Comparison of ENCODE assay signal across 11 mouse cellular contexts in genomic region chr11:117521906-117522780, GRCm38 (mm10). TPM values are rescaled to one million over a fixed set of nuclear protein-coding genes. Genes with fewer than 3 reads are reported as not detected.
DNase-seq lines count a peak whose midpoint lies in the region; ATAC-seq and TF ChIP-seq lines count a peak whose summit lies in the region.
"Had no signal": no experiment of that assay in that cellular context is flagged by ENCODE, and none has a peak within 500 bp of the region (broad histone marks: within the 10 kb centered on the region; RNA-seq: fewer than 3 reads in every experiment).

No protein-coding gene starts in this region.

- H3K79me2 ChIP-seq in myocyte (ENCODE audit: control insufficient read depth, insufficient read depth) = no peaks in the 10 kb centered on the region

- H3K36me3 ChIP-seq in heart, embryonic 13.5 days = no peaks in the 10 kb centered on the region
- H3K36me3 ChIP-seq in heart, embryonic 12.5 days = no peaks in the 10 kb centered on the region
- H3K36me3 ChIP-seq in hindbrain, embryonic 13.5 days = no peaks in the 10 kb centered on the region
- H3K36me3 ChIP-seq in myocyte (ENCODE audit: control insufficient read depth, insufficient read depth) = no peaks in the 10 kb centered on the region

- H3K4me3 ChIP-seq in heart, embryonic 13.5 days = no peak overlapping the region
- no peak overlapping the region for H3K4me3 ChIP-seq in heart, embryonic 12.5 days
- H3K4me3 ChIP-seq in hindbrain, embryonic 13.5 days = no peak overlapping the region
- no peak overlapping the region for H3K4me3 ChIP-seq in myocyte

- H3K27ac ChIP-seq in heart, embryonic 13.5 days (replicated peaks) = peak overlapping the region; percentile 76; the same call in 1 of the 2 replicates
- no peak overlapping the region for H3K27ac ChIP-seq in heart, embryonic 12.5 days (ENCODE audit: poor library complexity, severe bottlenecking)
- peak overlapping the region; percentile 84 for H3K27ac ChIP-seq in hindbrain, embryonic 13.5 days

- no peak for ATAC-seq in heart, embryonic 13.5 days (ENCODE audit: extremely low read depth, insufficient number of reproducible peaks, low FRiP score, low TSS enrichment)
- ATAC-seq in heart, embryonic 12.5 days (ENCODE audit: insufficient number of reproducible peaks, low FRiP score) = no peak
- no peak for ATAC-seq in hindbrain, embryonic 13.5 days (ENCODE audit: low FRiP score)

- no peak for TF ChIP-seq POLR2A in myocyte (IDR thresholded peaks at IDR 0.05; ENCODE audit: insufficient read length, low read depth)

- H3K4me2 ChIP-seq in heart, embryonic 13.5 days = no peak overlapping the region
- H3K4me2 ChIP-seq in heart, embryonic 12.5 days = no peak overlapping the region
- H3K4me2 ChIP-seq in hindbrain, embryonic 13.5 days = no peak overlapping the region
- peak overlapping the region; percentile 64 for H3K4me2 ChIP-seq in myocyte (ENCODE audit: low read depth)

- DNase-seq in ZHBTc4 (ENCODE audit: low read depth, low spot score) = peak; percentile 56
- no peak for DNase-seq in ovary, adult 18-20 months (ENCODE audit: low spot score)
- no peak for DNase-seq in urinary bladder, postnatal 36 days (ENCODE audit: low spot score in 2 of 2)
- no peak for DNase-seq in right cerebral cortex, adult 18-20 months
- DNase-seq: cerebellum, adult 8-10 months; thymus, adult 18-20 months had no signal

- peaks cover 16% of the 10 kb centered on the region; the same call in 1 of the 2 replicates for H3K27me3 ChIP-seq in heart, embryonic 13.5 days (replicated peaks)
- peaks cover 16% of the 10 kb centered on the region for H3K27me3 ChIP-seq in heart, embryonic 12.5 days (replicated peaks)
- H3K27me3 ChIP-seq in hindbrain, embryonic 13.5 days = 0 out of 2 replicates have a peak, but pooled peaks cover under 1% of the 10 kb centered on the region
- no peaks in the 10 kb centered on the region for H3K27me3 ChIP-seq in myocyte (ENCODE audit: control insufficient read depth, insufficient read depth, insufficient read length)

- 65% methylated on average over 13 of the region's 13 CpGs for WGBS in heart, embryonic 13.5 days
- 64% methylated on average over 13 of the region's 13 CpGs for WGBS in heart, embryonic 12.5 days
- 41% methylated on average over 13 of the region's 13 CpGs for WGBS in hindbrain, embryonic 13.5 days

- H3K9ac ChIP-seq in heart, embryonic 13.5 days = no peak overlapping the region
- no peak overlapping the region for H3K9ac ChIP-seq in heart, embryonic 12.5 days
- H3K9ac ChIP-seq in hindbrain, embryonic 13.5 days = no peak overlapping the region

- no peak overlapping the region for H3ac ChIP-seq in myocyte (ENCODE audit: control insufficient read depth, insufficient read length)

- H3K4me1 ChIP-seq in heart, embryonic 13.5 days = peaks cover 20% of the 10 kb centered on the region
- peaks cover 21% of the 10 kb centered on the region for H3K4me1 ChIP-seq in heart, embryonic 12.5 days (replicated peaks)
- peaks cover 44% of the 10 kb centered on the region for H3K4me1 ChIP-seq in hindbrain, embryonic 13.5 days (replicated peaks)

- H3K9me3 ChIP-seq in heart, embryonic 13.5 days = no peaks in the 10 kb centered on the region
- H3K9me3 ChIP-seq in heart, embryonic 12.5 days (replicated peaks) = 0 out of 2 replicates have a peak, but pooled peaks cover 5% of the 10 kb centered on the region
- 0 out of 2 replicates have a peak, but pooled peaks cover 4% of the 10 kb centered on the region for H3K9me3 ChIP-seq in hindbrain, embryonic 13.5 days

TF ChIP-seq in myocyte, 11 proteins besides CTCF, POLR2A, EP300 and RAD21:
- no peak for TF ChIP-seq TCF12 (IDR thresholded peaks at IDR 0.05; ENCODE audit: insufficient read depth, poor library complexity, severe bottlenecking)
- TF ChIP-seq CEBPB (IDR thresholded peaks at IDR 0.05; ENCODE audit: insufficient read depth, poor library complexity, severe bottlenecking) = no peak
- peak in 2 of 3 experiments; percentile 57 to 82 for TF ChIP-seq MYOD1 (IDR thresholded peaks at IDR 0.05; ENCODE audit: control insufficient read depth in 1 of 3, insufficient read length in 2 of 3, low read depth in 2 of 3)
- TF ChIP-seq MYOG (IDR thresholded peaks at IDR 0.05; ENCODE audit: control insufficient read depth in 1 of 3, insufficient read depth in 1 of 3, insufficient read length in 2 of 3, low read depth in 2 of 3) = peak in 2 of 3 experiments; percentile 19 to 36
- no peak for TF ChIP-seq POLR2AphosphoS2 (IDR thresholded peaks at IDR 0.05; ENCODE audit: insufficient read length, low read depth)
- TF ChIP-seq USF1 (IDR thresholded peaks at IDR 0.05; ENCODE audit: low read depth) = no peak

RNA-seq across cellular contexts. Expression of gene Gm11733, which starts 38.0 kb away (rescaled TPM):
- polyA plus RNA-seq in heart, embryonic 13.5 days (2015; fragmentation: Nextera tagmentation; extraction: Ambion mirVana) = not detected in 2 replicates
- not detected in 2 replicates for polyA plus RNA-seq in heart, embryonic 12.5 days (2016; fragmentation: Nextera tagmentation; extraction: Ambion mirVana)
- polyA plus RNA-seq in hindbrain, embryonic 13.5 days (2015; fragmentation: Nextera tagmentation; extraction: Ambion mirVana) = not detected in 2 replicates
- not detected for polyA plus RNA-seq in myocyte (2012; fragmentation: generic; extraction: Trizol)
- polyA plus RNA-seq: liver, embryonic 16.5 days had no signal
